Mouse (Mus musculus): ENCODE data around the gene Gm9833. TPM values are rescaled to one million over a fixed set of nuclear protein-coding genes. Genes with fewer than 3 reads are reported as not detected.
A peak's percentile ranks its signal among the peaks of the same experiment; 100 is the strongest.

Gm9833 gene
- polyA plus RNA-seq, 1 experiment = 2.2 TPM

- H3K27me3 ChIP-seq (ENCODE audit: control insufficient read depth, insufficient read depth, low read length) = no peaks in the 10 kb centered on the region
- no peak overlapping the region for H3K27ac ChIP-seq (ENCODE audit: control insufficient read depth, insufficient read depth, low read depth, low read length)
- H3K4me3 ChIP-seq (ENCODE audit: control insufficient read depth, low read depth, low read length) = no peak overlapping the region
- no peaks in the 10 kb centered on the region; the same call in 1 of the 2 replicates for H3K4me1 ChIP-seq (ENCODE audit: control insufficient read depth, insufficient read depth, low read length)
- TF ChIP-seq POLR2A (IDR thresholded peaks at IDR 0.05; ENCODE audit: control insufficient read depth, low read depth, low read length) (no peak), CTCF (IDR thresholded peaks at IDR 0.05; ENCODE audit: control insufficient read depth, insufficient read depth, insufficient replicate concordance, low read depth, low read length) (no peak)
- H3K36me3 ChIP-seq (ENCODE audit: control insufficient read depth, insufficient read depth, low read length) = no peaks in the 10 kb centered on the region
Observed at GRCm38 (mm10) chr3:10082545-10083062, 5.3 kb upstream of the Gm9833 start.

DNA sequence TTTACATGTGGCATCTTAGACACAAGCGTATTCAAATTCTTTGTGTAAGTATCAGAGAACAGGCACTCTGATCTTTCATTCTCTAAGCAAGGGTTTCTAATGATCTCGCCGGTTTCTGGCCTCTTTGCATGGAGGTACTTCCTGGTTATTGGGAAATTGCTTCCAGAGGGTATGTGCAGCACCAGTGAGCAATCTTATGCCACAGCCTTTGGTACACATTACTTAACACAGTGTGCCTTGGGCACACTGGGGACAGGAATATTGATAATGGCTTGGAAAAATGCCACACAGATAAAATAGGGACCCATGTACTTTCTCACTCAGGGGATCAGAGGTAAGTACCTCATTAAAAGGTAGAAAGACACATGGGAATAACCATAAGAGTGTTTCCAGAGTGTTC lies 3.8 kb upstream of the Gm9833 start:
- TF ChIP-seq CTCF (IDR thresholded peaks at IDR 0.05; ENCODE audit: control insufficient read depth, insufficient read depth, insufficient replicate concordance, low read depth, low read length) (no peak), POLR2A (IDR thresholded peaks at IDR 0.05; ENCODE audit: control insufficient read depth, low read depth, low read length) (no peak)
- Histone ChIP-seq H3K27ac (ENCODE audit: control insufficient read depth, insufficient read depth, low read depth, low read length) (no peak overlapping the region), H3K4me3 (ENCODE audit: control insufficient read depth, low read depth, low read length) (no peak overlapping the region), H3K27me3 (ENCODE audit: control insufficient read depth, insufficient read depth, low read length) (no peaks in the 10 kb centered on the region), H3K36me3 (ENCODE audit: control insufficient read depth, insufficient read depth, low read length) (no peaks in the 10 kb centered on the region), H3K4me1 (ENCODE audit: control insufficient read depth, insufficient read depth, low read length) (no peaks in the 10 kb centered on the region; the same call in 1 of the 2 replicates)

- Histone ChIP-seq H3K27ac (ENCODE audit: control insufficient read depth, insufficient read depth, low read depth, low read length) (no peak overlapping the region), H3K27me3 (ENCODE audit: control insufficient read depth, insufficient read depth, low read length) (no peaks in the 10 kb centered on the region), H3K36me3 (ENCODE audit: control insufficient read depth, insufficient read depth, low read length) (no peaks in the 10 kb centered on the region), H3K4me1 (ENCODE audit: control insufficient read depth, insufficient read depth, low read length) (no peaks in the 10 kb centered on the region; the same call in 1 of the 2 replicates), H3K4me3 (ENCODE audit: control insufficient read depth, low read depth, low read length) (no peak overlapping the region)
- TF ChIP-seq CTCF (IDR thresholded peaks at IDR 0.05; ENCODE audit: control insufficient read depth, insufficient read depth, insufficient replicate concordance, low read depth, low read length) = no peak
- TF ChIP-seq POLR2A (IDR thresholded peaks at IDR 0.05; ENCODE audit: control insufficient read depth, low read depth, low read length) = no peak
Observed at GRCm38 (mm10) chr3:10085396-10086119, 2.4 kb upstream of the Gm9833 start.

DNA sequence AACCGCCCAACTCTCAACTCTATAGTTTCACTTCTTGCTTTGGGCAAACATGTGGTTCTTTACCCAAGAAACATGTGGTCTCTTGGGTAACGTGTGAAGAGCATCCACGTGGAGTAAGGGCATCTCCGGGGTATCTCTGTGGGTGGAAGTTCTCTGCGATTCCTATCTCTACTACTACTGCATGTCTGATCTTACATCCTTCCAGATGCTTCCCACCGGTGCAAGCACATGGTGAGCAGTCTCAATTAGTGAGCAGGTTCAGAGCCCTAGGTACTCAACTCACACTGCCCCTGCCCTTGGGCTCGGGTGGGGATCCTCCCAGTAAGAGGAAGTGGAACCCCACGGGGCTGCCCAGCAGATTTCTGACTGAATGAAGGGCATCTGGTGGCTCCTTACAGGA lies 399 bp upstream of the Gm9833 start:
- no peaks in the 10 kb centered on the region for H3K27me3 ChIP-seq (ENCODE audit: control insufficient read depth, insufficient read depth, low read length)
- no peak overlapping the region for H3K27ac ChIP-seq (ENCODE audit: control insufficient read depth, insufficient read depth, low read depth, low read length)
- H3K4me3 ChIP-seq (ENCODE audit: control insufficient read depth, low read depth, low read length) = peak overlapping the region; percentile 67
- H3K36me3 ChIP-seq (ENCODE audit: control insufficient read depth, insufficient read depth, low read length) = no peaks in the 10 kb centered on the region
- TF ChIP-seq POLR2A (IDR thresholded peaks at IDR 0.05; ENCODE audit: control insufficient read depth, low read depth, low read length) (no peak), CTCF (IDR thresholded peaks at IDR 0.05; ENCODE audit: control insufficient read depth, insufficient read depth, insufficient replicate concordance, low read depth, low read length) (no peak)
- H3K4me1 ChIP-seq (ENCODE audit: control insufficient read depth, insufficient read depth, low read length) = no peaks in the 10 kb centered on the region; the same call in 1 of the 2 replicates

DNA sequence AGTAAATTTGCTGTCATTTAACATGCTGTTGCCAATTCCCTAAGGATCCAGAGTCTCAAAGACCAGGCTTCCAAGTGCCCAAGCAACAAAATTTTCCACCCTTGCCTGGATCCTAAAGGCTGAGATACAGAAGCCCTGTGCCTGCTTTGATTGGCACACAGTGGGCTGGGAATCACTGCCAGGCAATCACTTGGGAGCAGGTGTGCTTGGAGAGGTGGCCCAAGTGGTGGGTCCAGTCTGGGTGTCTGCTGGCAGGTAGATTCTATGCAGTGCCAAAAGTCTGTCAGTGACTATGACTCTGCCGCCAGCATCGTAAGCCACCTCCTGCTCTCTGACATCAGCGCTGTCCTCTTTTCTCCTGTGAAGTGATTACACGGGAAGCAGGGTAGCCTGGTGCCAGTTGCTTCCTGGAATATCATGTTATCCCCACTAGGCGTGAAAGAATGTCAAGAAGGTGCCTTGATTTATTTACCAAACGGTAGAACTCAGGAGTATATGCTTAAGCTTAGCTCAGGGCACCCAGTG lies 3.8 kb downstream of the Gm9833 start:
- Histone ChIP-seq H3K36me3 (ENCODE audit: control insufficient read depth, insufficient read depth, low read length) (no peaks in the 10 kb centered on the region), H3K4me3 (ENCODE audit: control insufficient read depth, low read depth, low read length) (no peak overlapping the region), H3K27me3 (ENCODE audit: control insufficient read depth, insufficient read depth, low read length) (no peaks in the 10 kb centered on the region), H3K27ac (ENCODE audit: control insufficient read depth, insufficient read depth, low read depth, low read length) (no peak overlapping the region), H3K4me1 (ENCODE audit: control insufficient read depth, insufficient read depth, low read length) (no peaks in the 10 kb centered on the region)
- TF ChIP-seq POLR2A (IDR thresholded peaks at IDR 0.05; ENCODE audit: control insufficient read depth, low read depth, low read length) (no peak), CTCF (IDR thresholded peaks at IDR 0.05; ENCODE audit: control insufficient read depth, insufficient read depth, insufficient replicate concordance, low read depth, low read length) (no peak)

GRCm38 (mm10) chr3:10092499-10092898 lies 4.6 kb downstream of the Gm9833 start:
- H3K36me3 ChIP-seq (ENCODE audit: control insufficient read depth, insufficient read depth, low read length) = no peaks in the 10 kb centered on the region
- no peak overlapping the region for H3K4me3 ChIP-seq (ENCODE audit: control insufficient read depth, low read depth, low read length)
- no peaks in the 10 kb centered on the region for H3K27me3 ChIP-seq (ENCODE audit: control insufficient read depth, insufficient read depth, low read length)
- TF ChIP-seq POLR2A (IDR thresholded peaks at IDR 0.05; ENCODE audit: control insufficient read depth, low read depth, low read length) (no peak), CTCF (IDR thresholded peaks at IDR 0.05; ENCODE audit: control insufficient read depth, insufficient read depth, insufficient replicate concordance, low read depth, low read length) (no peak)
- no peak overlapping the region for H3K27ac ChIP-seq (ENCODE audit: control insufficient read depth, insufficient read depth, low read depth, low read length)
- H3K4me1 ChIP-seq (ENCODE audit: control insufficient read depth, insufficient read depth, low read length) = no peaks in the 10 kb centered on the region

- H3K4me1 ChIP-seq (ENCODE audit: control insufficient read depth, insufficient read depth, low read length) = no peaks in the 10 kb centered on the region
- H3K36me3 ChIP-seq (ENCODE audit: control insufficient read depth, insufficient read depth, low read length) = no peaks in the 10 kb centered on the region
- H3K4me3 ChIP-seq (ENCODE audit: control insufficient read depth, low read depth, low read length) = no peak overlapping the region
- TF ChIP-seq POLR2A (IDR thresholded peaks at IDR 0.05; ENCODE audit: control insufficient read depth, low read depth, low read length) (no peak), CTCF (IDR thresholded peaks at IDR 0.05; ENCODE audit: control insufficient read depth, insufficient read depth, insufficient replicate concordance, low read depth, low read length) (no peak)
- H3K27ac ChIP-seq (ENCODE audit: control insufficient read depth, insufficient read depth, low read depth, low read length) = no peak overlapping the region
- no peaks in the 10 kb centered on the region for H3K27me3 ChIP-seq (ENCODE audit: control insufficient read depth, insufficient read depth, low read length)
Observed at GRCm38 (mm10) chr3:10092914-10093313, 5.0 kb downstream of the Gm9833 start.
